Mouse (Mus musculus): ENCODE data around the gene Prss16.

GRCm38 (mm10) chr13:22045311-22045710, 35.8 kb upstream of the Prss16 start:
- TF ChIP-seq CTCF (IDR thresholded peaks at IDR 0.05; ENCODE audit: control insufficient read depth, insufficient read depth, insufficient replicate concordance, low read depth, low read length) (no peak), POLR2A (IDR thresholded peaks at IDR 0.05; ENCODE audit: control insufficient read depth, low read depth, low read length) (no peak)
